Mouse (Mus musculus) cerebellum, adult 2 months (tissue): ENCODE measurements around the gene Tomm20.

Source experiments
- CTCF ChIP-seq: fragments of 200-500 bp; IDR thresholded peaks from 2 replicates; pipeline ENCODE4 v1.5.1; 2011; ENCODE audit warnings: low read depth, mild to moderate bottlenecking, control low read depth, low read length, moderate library complexity, borderline replicate concordance; ENCODE audit not compliant: insufficient read depth
- POLR2A ChIP-seq: fragments of 200-500 bp; IDR thresholded peaks from 2 replicates; pipeline ENCODE4 v1.6.1; 2011; ENCODE audit warnings: low read length, control low read depth, borderline replicate concordance; ENCODE audit not compliant: insufficient read depth

DNA sequence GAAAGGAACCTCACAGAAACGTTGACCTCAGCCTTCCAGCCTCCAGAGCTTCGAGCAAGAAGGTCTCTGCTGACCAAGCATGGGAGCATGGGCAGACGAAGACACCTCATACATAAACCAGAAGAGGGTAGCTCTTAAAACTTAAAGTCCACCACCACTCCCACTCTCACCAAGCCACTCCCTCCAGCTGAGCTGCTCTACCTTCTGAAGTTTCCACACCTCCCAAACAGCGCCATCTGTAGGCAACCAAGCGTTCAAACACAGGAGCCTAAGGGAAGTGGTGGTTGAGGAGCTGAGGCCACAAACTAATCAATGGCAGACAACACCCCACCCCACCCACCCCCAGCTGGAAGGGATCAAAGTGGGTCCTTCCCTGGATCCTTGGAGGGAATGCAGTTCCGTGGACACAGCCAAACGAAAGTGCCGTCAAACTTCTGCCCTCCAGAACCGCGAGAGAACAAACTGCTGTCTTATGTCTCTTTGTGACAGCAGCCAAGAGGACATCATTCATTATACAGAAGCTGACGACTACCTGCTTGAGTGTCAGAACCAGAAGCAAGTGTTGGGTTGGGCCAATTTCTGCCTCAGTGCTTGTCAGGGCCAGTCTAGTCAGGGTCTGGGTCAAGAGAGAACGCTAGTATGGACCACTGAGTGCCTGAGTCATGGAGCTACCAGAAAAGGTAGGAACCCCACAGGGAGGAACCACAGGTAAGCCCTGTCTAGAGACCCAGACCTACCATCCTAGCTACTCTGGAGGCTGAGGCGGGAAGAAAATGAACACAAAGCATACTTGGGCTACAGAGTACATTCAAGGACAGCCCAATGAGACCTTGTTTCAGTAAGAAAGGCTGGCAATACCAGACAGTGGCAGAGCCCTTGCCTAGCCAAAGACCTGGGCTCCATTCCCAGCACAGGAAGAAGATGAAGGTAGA lies 59.8 kb downstream of the Tomm20 start:
- TF ChIP-seq CTCF (peak; percentile 34; the same call in 1 of the 2 replicates), POLR2A (no peak)
